Mouse (Mus musculus): ENCODE results near the gene Ifit1bl2.

- TF ChIP-seq CTCF (IDR thresholded peaks at IDR 0.05; ENCODE audit: low read depth, low read length) (no peak), GATA2 (IDR thresholded peaks at IDR 0.05; ENCODE audit: borderline replicate concordance, low read depth, low read length) (no peak), GATA1 (IDR thresholded peaks at IDR 0.05; ENCODE audit: borderline replicate concordance, low read length) (no peak), TAL1 (conservative IDR thresholded peaks at IDR 0.05; ENCODE audit: low read depth, low read length) (no peak)
Observed at GRCm38 (mm10) chr19:34650276-34650675, 9.7 kb upstream of the Ifit1bl2 start.
